Mouse (Mus musculus) gastrocnemius, postnatal 10 days (tissue): ENCODE results near the gene Lrrn1. TPM values are rescaled to one million over a fixed set of nuclear protein-coding genes. Genes with fewer than 3 reads are reported as not detected.

Experiments
- DNase-seq: peaks from one replicate; pipeline ENCODE4 v3.0.0; 2021; ENCODE audit warnings: mixed read lengths
- total RNA-seq, 2 experiments: library from RNA; stranded (reverse); gene quantifications; 2 replicates each; pipeline ENCODE4 v1.2.3; 2021

Lrrn1 gene
- total RNA-seq, 2 experiments from 2014 or later = 30.2 to 45.6 TPM

- DNase-seq = no peak
These were observed 47.7 kb downstream of the Lrrn1 start for GRCm38 (mm10) chr6:107577309-107577708.

- no peak for DNase-seq
These were observed 54.3 kb downstream of the Lrrn1 start for GRCm38 (mm10) chr6:107583759-107584383.

GRCm38 (mm10) chr6:107605151-107605550 is 75.6 kb downstream of the Lrrn1 start:
- DNase-seq = no peak

- no peak for DNase-seq
These were observed 84.7 kb downstream of the Lrrn1 start for GRCm38 (mm10) chr6:107614288-107614687.
